Mouse (Mus musculus) CH12.LX (cell line): ENCODE results near the gene Ibtk.

ENCODE experiments used
- CTCF ChIP-seq, 2 experiments: IDR thresholded peaks in 1 of 2; conservative IDR thresholded peaks in 1 of 2; 2 replicates each; pipeline ENCODE4 v1.5.1; 2011 to 2012; ENCODE audit warnings: low read depth in 2 of 2, low read length in 2 of 2, improper control_type of control experiment in 1 of 2, inconsistent platforms in 1 of 2, mild to moderate bottlenecking in 1 of 2, moderate library complexity in 1 of 2
- ELF1 ChIP-seq: IDR thresholded peaks from 2 replicates; pipeline ENCODE4 v1.6.1; 2014; ENCODE audit warnings: low read depth, mild to moderate bottlenecking, inconsistent platforms, low read length, improper control_type of control experiment
- EP300 ChIP-seq: IDR thresholded peaks from 2 replicates; pipeline ENCODE4 v1.6.1; 2011; ENCODE audit warnings: low read length, improper control_type of control experiment
- IRF4 ChIP-seq: IDR thresholded peaks from 2 replicates; pipeline ENCODE4 v1.6.1; 2014; ENCODE audit warnings: low read depth, mild to moderate bottlenecking, inconsistent platforms, low read length, improper control_type of control experiment
- MXI1 ChIP-seq: IDR thresholded peaks from 2 replicates; pipeline ENCODE4 v1.6.1; 2011; ENCODE audit warnings: mild to moderate bottlenecking, low read depth, low read length, improper control_type of control experiment
- NELFE ChIP-seq: IDR thresholded peaks from 2 replicates; pipeline ENCODE4 v1.6.1; 2011; ENCODE audit warnings: low read depth, low read length, improper control_type of control experiment
- POLR2A ChIP-seq: IDR thresholded peaks from 2 replicates; pipeline ENCODE4 v1.6.1; 2011; ENCODE audit warnings: low read depth, mild to moderate bottlenecking, improper control_type of control experiment, low read length
- RCOR1 ChIP-seq: conservative IDR thresholded peaks from 2 replicates; pipeline ENCODE4 v1.6.1; 2012; ENCODE audit warnings: low read depth, mild to moderate bottlenecking, inconsistent platforms, low read length, improper control_type of control experiment
- ZC3H11A ChIP-seq: IDR thresholded peaks from 2 replicates; pipeline ENCODE4 v1.6.1; 2012; ENCODE audit warnings: low read depth, mild to moderate bottlenecking, inconsistent platforms, low read length, improper control_type of control experiment

- TF ChIP-seq RCOR1 (no peak), IRF4 (no peak), NELFE (no peak), EP300 (no peak), CTCF (conservative IDR thresholded peaks at IDR 0.05 in 1 of 2, IDR thresholded peaks at IDR 0.05 in 1 of 2; ENCODE audit: low read depth in 2 of 2, low read length in 2 of 2) (no peak), POLR2A (no peak), MXI1 (no peak), ELF1 (no peak), ZC3H11A (no peak)
These were observed 18.1 kb upstream of the Ibtk start for GRCm38 (mm10) chr9:85767255-85767654.
